Mouse (Mus musculus) hindbrain, postnatal 0 days (tissue): ENCODE measurements around the gene Olfr464. TPM values are rescaled to one million over a fixed set of nuclear protein-coding genes. Genes with fewer than 3 reads are reported as not detected.

Source experiments
- ATAC-seq: fragments of 200-750 bp; cut with Nextera tagmentation; 2 replicates; pipeline ENCODE4 v1.8.0; 2017; ENCODE audit warnings: mild to moderate bottlenecking, moderate TSS enrichment, moderate library complexity
- DNase-seq: peaks from one replicate; pipeline ENCODE4 v3.0.0-alpha.2; 2015; ENCODE audit warnings: low spot score
- H3K27ac ChIP-seq: fragments of 300-500 bp; sonication (generic); 2 replicates; pipeline ENCODE4 v1.5.1; 2014; ENCODE audit warnings: mild to moderate bottlenecking
- H3K27me3 ChIP-seq: fragments of 300-500 bp; sonication (generic); 2 replicates; pipeline ENCODE4 v1.6.1; 2014; ENCODE audit warnings: low read length, mixed read lengths; ENCODE audit not compliant: insufficient read depth
- H3K36me3 ChIP-seq: fragments of 300-500 bp; sonication (generic); 2 replicates; pipeline ENCODE4 v1.6.1; 2014; ENCODE audit warnings: low read length, mixed read lengths; ENCODE audit not compliant: insufficient read depth
- H3K4me1 ChIP-seq: fragments of 300-500 bp; sonication (generic); 2 replicates; pipeline ENCODE4 v1.6.1; 2014; ENCODE audit warnings: antibody characterized with exemption, low read length, mixed read lengths; ENCODE audit not compliant: insufficient read depth
- H3K4me2 ChIP-seq: fragments of 300-500 bp; sonication (generic); 2 replicates; pipeline ENCODE4 v1.6.1; 2014; ENCODE audit warnings: low read depth, mild to moderate bottlenecking, low read length, moderate library complexity, mixed read lengths
- H3K4me3 ChIP-seq: fragments of 300-500 bp; sonication (generic); 2 replicates; pipeline ENCODE4 v1.5.1; 2014; ENCODE audit warnings: low read length
- H3K9ac ChIP-seq: fragments of 300-500 bp; sonication (generic); replicated peaks from 2 replicates; pipeline ENCODE4 v1.6.1; 2014; ENCODE audit warnings: mild to moderate bottlenecking, low read length, moderate library complexity, mixed read lengths
- H3K9me3 ChIP-seq: fragments of 300-500 bp; sonication (generic); 2 replicates; pipeline ENCODE4 v1.6.1; 2016; ENCODE audit warnings: low read length, mixed read lengths
- CTCF ChIP-seq: IDR thresholded peaks from 2 replicates; pipeline ENCODE4 v1.5.1; 2016; ENCODE audit warnings: antibody characterized with exemption, control low read depth, low read depth
- WGBS: fragments of 180-500 bp; shearing (Covaris S2); extraction: QIAGEN DNeasy Blood & Tissue Kit; methylation state at CpG from one replicate; pipeline ENCODE4 v1.1.7; 2014; 5-methylcytosine and 5-hydroxymethylcytosine counted together
- polyA plus RNA-seq: library from polyadenylated mRNA; unstranded; fragments of >200 nt; fragmentation: Nextera tagmentation; extraction: Ambion mirVana; gene quantifications from 2 replicates; pipeline ENCODE4 v1.2.1, GENCODE M21; 2015
- total RNA-seq: library from RNA; depleted of rRNA; stranded (reverse); fragments of >200 nt; gene quantifications from 2 replicates; pipeline ENCODE4 v1.2.3, GENCODE M21; 2014; rRNA removed

Olfr464 gene
- total RNA-seq (0.29 and 0.37 TPM in 2 replicates), polyA plus RNA-seq (0.16 TPM in 1 of 2 replicates, not detected in the other)

- no peaks in the 10 kb centered on the region for H3K27me3 ChIP-seq
These were observed at the start of gene Olfr464 for GRCm38 (mm10) chr11:87920966-87921365. TSS of gene Olfr464 (minus strand) at chr11:87920967.

GRCm38 (mm10) chr11:87968356-87969122 is 47.8 kb upstream of the Olfr464 start:
- Histone ChIP-seq H3K36me3 (no peaks in the 10 kb centered on the region), H3K4me2 (peak overlapping the region; percentile 49), H3K27me3 (no peaks in the 10 kb centered on the region), H3K9me3 (no peaks in the 10 kb centered on the region), H3K4me3 (no peak overlapping the region), H3K4me1 (no peaks in the 10 kb centered on the region), H3K9ac (no peak overlapping the region), H3K27ac (no peak overlapping the region)
- DNase-seq = no peak
- 25% methylated on average over 15 of the region's 20 CpGs for WGBS
- ATAC-seq = no peak
- TF ChIP-seq CTCF = peak; percentile 27; the same call in 1 of the 2 replicates

More at GRCm38 (mm10) chr11:87920966-87921365, at the start of gene Olfr464:
- no peak for TF ChIP-seq CTCF
- H3K36me3 ChIP-seq = no peaks in the 10 kb centered on the region
- no peak within 1 kb of the TSS for H3K4me2 ChIP-seq
- H3K4me1 ChIP-seq = no peaks in the 10 kb centered on the region
- H3K9ac ChIP-seq = no peak within 1 kb of the TSS
- ATAC-seq = no peak
- no peak within 1 kb of the TSS for H3K4me3 ChIP-seq
- H3K9me3 ChIP-seq = 0 out of 2 replicates have a peak, but pooled peaks cover 3% of the 10 kb centered on the region
- WGBS = 35% methylated on average over 5 of the region's 5 CpGs
- no peak within 1 kb of the TSS for H3K27ac ChIP-seq
- no peak for DNase-seq

GRCm38 (mm10) chr11:87967692-87968289 is 47.0 kb upstream of the Olfr464 start:
- 1% methylated on average over 15 of the region's 17 CpGs for WGBS

GRCm38 (mm10) chr11:87966214-87966613 is 45.4 kb upstream of the Olfr464 start:
- no peak overlapping the region for H3K4me2 ChIP-seq
- TF ChIP-seq CTCF = no peak
- no peaks in the 10 kb centered on the region for H3K36me3 ChIP-seq
- H3K27ac ChIP-seq = no peak overlapping the region
- WGBS = 41% methylated on average over 10 of the region's 10 CpGs
- peak; percentile 72 for ATAC-seq
- H3K9ac ChIP-seq = no peak overlapping the region
- no peak overlapping the region for H3K4me3 ChIP-seq
- H3K4me1 ChIP-seq = no peaks in the 10 kb centered on the region
- H3K27me3 ChIP-seq = no peaks in the 10 kb centered on the region
- H3K9me3 ChIP-seq = no peaks in the 10 kb centered on the region
- DNase-seq = peak; percentile 39

More at GRCm38 (mm10) chr11:87967692-87968289, 47.0 kb upstream of the Olfr464 start:
- no peak overlapping the region for H3K9ac ChIP-seq
- no peaks in the 10 kb centered on the region for H3K4me1 ChIP-seq
- peak; percentile 90 for DNase-seq
- peak; percentile 41 for ATAC-seq
- H3K27me3 ChIP-seq = no peaks in the 10 kb centered on the region
- TF ChIP-seq CTCF = peak; percentile 98
- H3K4me2 ChIP-seq = peak overlapping the region; percentile 49
- H3K4me3 ChIP-seq = peak overlapping the region; percentile 23
- no peaks in the 10 kb centered on the region for H3K9me3 ChIP-seq
- H3K36me3 ChIP-seq = no peaks in the 10 kb centered on the region
- no peak overlapping the region for H3K27ac ChIP-seq

GRCm38 (mm10) chr11:87965293-87965692 is 44.5 kb upstream of the Olfr464 start:
- Histone ChIP-seq H3K9me3 (no peaks in the 10 kb centered on the region), H3K4me2 (no peak overlapping the region), H3K4me3 (no peak overlapping the region), H3K9ac (no peak overlapping the region), H3K36me3 (no peaks in the 10 kb centered on the region), H3K4me1 (no peaks in the 10 kb centered on the region), H3K27ac (no peak overlapping the region), H3K27me3 (no peaks in the 10 kb centered on the region)
- WGBS = 55% methylated on average over 3 of the region's 3 CpGs
- ATAC-seq (no peak), DNase-seq (no peak)
- no peak for TF ChIP-seq CTCF

GRCm38 (mm10) chr11:87957066-87957465 is 36.3 kb upstream of the Olfr464 start:
- Histone ChIP-seq H3K9me3 (no peaks in the 10 kb centered on the region), H3K36me3 (no peaks in the 10 kb centered on the region)
- WGBS = 47% methylated on average over 7 of the region's 7 CpGs

More at GRCm38 (mm10) chr11:87957066-87957465, 36.3 kb upstream of the Olfr464 start:
- Histone ChIP-seq H3K27me3 (no peaks in the 10 kb centered on the region), H3K4me1 (no peaks in the 10 kb centered on the region), H3K4me3 (no peak overlapping the region), H3K4me2 (no peak overlapping the region), H3K27ac (no peak overlapping the region), H3K9ac (no peak overlapping the region)
- no peak for ATAC-seq
- no peak for TF ChIP-seq CTCF
- DNase-seq = no peak
